Mouse (Mus musculus): ENCODE measurements around the gene Vps54.
"Not testable (repeated sequence)": the region's sequence is repeated elsewhere in the genome, so short reads cannot be mapped to it uniquely, and the experiment has no call there.

The Vps54 gene

DNA sequence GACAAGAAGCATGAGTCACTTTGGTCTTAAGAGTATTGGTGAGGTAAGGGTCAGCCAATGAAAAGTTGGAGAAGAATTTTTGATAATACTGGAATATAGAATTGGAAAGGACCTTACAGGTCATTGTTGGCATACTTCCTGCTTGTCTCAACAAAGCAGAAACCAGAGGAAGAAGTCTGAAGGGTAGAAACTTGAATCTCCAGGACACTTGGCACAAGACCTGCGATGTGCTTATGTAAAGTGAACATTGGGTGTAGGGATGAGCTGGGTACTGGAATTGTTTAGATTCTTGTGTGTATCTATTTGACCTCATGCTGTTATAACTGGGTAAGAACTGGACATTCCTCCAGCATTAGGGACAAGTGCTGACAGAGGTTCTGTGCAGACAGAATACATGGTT is 2.3 kb downstream of the Vps54 start:
- peak; percentile 60 for DNase-seq (ENCODE audit: low read depth, low spot score)

DNA sequence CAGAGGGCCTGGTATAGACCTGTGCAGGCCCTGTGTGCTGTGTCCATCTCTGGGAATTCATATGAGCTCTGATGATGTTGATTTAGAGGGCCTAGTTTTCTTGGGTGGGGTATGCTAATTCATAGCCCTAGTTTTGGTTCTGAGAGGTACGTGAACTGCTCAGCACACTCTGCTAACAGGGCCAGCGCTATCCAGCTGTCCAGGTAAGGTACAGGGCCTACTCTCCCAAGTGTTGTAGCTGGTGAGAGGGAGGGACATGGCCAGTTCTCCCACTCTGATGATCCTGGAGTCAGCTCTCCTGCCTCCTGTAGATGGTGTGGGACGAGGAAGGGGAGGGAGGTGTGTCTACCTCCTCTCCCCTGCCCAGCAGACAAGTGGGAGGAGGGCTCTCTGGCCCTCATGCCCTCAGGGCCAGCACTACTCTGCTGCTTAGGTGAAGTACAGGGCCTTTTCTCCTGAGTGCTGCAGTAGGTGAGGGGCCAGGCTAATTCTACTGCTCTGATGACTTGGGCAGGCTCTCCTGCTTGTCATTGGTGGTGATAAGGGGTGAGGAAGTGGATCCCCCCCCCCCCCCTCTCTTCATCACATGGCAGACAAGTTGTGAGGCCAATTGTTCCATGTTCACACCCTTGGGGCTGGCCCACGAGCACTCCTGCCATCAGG is 8.3 kb downstream of the Vps54 start:
- no peak for DNase-seq (ENCODE audit: low read depth, low spot score)

DNA sequence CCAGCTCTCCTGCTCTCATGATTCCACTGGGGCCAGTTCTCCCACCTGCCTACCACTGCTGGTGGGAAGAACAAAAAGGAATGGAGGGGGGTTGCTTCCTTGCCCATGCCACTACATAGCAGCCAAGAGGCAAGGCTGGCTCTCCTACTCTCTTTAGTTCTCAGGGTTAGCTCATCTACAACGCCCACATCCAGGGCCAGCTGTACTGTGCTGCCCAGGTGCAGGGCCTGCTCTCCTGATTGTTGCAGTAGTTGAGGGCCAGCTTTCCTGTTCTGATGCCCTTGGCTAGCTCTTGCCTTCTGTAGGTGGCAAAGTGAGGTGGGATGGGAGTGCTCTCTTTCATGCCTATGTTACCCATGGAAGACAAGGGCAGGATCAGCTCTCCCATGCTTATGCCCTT is 8.9 kb downstream of the Vps54 start:
- DNase-seq (ENCODE audit: low read depth, low spot score): no peak

DNA sequence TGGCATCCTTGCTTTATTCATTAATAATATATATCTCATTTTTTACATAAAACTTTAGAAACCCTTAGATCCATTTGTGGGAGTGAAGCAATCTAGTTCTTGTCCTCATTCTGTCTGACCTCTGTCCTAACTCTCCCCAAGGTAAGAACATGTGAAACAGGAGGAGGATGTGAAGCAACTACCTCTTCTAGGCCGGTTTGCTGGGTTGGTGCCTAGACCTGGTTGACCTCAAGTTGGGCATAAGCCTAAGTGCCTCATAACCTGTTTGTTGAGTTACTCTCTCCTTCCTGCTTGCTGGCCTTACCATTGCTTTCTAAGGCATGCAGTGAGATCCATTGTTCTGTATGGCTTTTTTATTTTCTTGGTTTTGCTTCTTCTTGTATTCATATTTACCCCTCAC is 11.3 kb downstream of the Vps54 start:
- no peak for DNase-seq (ENCODE audit: low read depth, low spot score)

DNA sequence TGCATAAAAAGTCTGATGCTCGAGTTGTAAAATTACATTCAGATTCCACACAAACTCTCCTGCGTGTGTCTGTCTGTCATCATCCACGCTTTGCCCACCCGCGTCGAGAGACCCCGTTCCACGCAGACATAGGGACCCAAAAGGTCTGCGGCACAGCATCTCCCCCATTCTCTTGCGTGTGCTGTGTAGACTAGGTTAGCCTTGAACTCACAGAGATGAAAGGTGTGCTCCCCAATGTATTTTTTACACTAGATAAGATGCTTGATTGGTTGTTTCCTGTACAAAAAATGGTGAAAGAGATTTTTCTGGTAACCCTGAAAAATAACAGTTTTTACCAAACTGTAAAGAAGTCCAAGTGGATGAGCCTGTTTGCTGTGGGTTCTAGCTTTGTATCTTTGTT is 19.5 kb downstream of the Vps54 start:
- DNase-seq (ENCODE audit: low read depth, low spot score): not testable (repeated sequence)

DNA sequence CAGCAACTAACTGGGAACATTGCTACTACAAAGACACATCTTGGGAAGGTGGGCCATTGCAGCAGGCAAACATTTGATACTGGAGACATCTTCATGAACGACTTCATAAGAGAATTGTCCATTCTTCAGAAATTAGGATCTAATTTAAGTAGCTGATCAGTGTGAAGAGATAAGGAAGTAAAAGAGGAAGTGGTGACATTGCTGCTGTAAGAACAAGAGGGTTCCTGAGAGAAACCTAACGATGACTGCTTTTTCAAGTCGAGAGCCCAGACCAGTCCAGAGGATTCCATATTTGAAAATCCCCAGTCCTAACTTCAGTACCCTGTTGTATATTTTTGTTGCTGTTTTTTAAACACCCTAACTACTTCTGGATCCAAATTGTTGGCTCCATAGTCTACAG is 26.3 kb downstream of the Vps54 start:
- DNase-seq (ENCODE audit: low read depth, low spot score): no peak

DNA sequence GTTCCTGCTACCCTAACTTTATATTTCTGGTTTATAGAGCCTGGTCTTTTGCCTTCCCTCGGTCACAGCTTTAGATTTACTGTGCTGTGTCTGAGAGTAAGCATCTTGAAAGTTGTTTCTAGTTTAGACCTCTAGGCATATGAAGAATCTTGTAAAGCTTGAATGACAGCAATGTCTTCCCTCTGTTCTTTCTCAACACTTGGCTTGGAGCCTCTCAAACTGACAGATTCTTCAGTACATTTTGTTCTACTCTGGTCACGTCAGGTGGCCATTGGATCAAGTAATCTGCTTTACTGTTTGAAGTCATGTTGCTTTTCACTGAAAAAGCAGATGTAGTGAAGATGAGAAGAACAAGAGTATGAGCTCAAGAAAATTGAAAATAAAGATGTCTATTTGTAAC is 37.1 kb downstream of the Vps54 start:
- DNase-seq (ENCODE audit: low read depth, low spot score): no peak

DNA sequence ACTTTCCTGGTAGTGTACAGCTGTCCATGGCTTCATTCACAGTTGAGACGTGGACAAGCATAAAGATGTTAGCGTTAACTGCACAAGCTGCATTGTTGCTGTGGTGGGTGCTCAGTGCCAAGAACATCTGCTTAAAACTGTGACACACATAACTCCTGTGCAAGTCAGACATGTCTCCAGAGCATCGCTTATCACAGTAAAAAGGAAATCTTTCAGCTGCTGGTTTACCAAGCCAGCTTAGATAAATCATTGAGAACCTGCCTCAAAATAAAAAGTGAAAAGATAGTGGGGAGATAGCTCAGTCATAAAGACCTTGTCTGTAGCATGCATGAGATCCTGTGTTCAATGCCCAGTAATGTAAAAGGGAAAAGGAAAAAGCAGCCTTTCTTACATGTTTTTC is 47.3 kb downstream of the Vps54 start:
- DNase-seq (ENCODE audit: low read depth, low spot score): no peak

DNA sequence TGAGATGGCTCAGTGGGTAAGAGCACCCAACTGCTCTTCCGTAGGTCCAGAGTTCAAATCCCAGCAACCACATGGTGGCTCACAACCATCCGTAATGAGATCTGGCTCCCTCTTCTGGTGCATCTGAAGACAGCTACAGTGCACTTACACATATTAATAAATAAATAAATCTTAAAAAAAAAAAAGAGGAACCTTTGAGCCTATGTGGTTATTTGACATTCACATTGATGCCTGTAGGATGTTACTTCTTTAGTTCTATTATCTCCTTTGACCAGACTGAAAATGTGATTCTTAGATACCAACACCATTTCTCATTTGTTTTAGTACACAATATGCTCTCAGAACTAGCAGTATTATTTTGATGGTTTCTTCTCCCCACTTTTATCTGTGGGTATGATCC is 49.1 kb downstream of the Vps54 start:
- DNase-seq (ENCODE audit: low read depth, low spot score): not testable (repeated sequence)

DNA sequence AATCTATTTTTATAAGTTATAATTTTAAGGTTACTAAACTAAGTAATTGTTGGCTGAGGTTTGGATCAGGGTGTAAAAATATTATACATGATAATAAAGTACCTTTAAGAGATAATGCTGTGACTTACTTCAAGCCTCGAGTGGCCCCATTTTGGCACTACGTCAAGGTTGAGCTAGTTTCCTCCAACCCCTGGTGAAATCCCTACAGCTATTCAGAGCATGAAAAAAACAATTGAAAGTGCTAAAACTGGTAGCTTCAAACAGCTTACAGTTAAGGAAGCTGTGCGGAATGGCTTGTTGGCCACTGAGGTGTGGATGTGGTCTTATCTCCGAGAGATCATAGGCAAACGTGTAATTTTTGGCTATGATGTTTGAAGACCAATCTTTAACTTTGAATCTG is 56.4 kb downstream of the Vps54 start:
- DNase-seq (ENCODE audit: low read depth, low spot score): no peak

DNA sequence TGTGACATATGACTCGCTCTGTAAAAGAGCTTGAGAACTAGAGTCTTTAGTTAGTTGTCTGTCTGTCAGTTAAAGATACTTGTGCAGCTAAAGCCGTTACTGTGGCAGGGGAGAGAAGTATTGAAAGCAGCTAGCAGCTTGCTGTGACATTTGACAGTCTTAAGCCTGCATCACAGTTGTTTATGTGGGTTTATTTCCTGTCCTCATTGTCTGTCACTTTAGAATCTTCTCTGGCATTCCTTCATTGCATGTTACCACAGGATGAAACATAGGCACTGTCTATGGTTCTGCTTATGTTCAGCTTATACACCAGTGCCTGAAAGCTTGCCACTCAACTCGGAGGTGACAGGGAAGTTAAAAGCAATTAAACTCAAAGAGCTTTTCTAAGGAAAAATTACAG is 64.5 kb downstream of the Vps54 start:
- no peak for DNase-seq (ENCODE audit: low read depth, low spot score)

DNA sequence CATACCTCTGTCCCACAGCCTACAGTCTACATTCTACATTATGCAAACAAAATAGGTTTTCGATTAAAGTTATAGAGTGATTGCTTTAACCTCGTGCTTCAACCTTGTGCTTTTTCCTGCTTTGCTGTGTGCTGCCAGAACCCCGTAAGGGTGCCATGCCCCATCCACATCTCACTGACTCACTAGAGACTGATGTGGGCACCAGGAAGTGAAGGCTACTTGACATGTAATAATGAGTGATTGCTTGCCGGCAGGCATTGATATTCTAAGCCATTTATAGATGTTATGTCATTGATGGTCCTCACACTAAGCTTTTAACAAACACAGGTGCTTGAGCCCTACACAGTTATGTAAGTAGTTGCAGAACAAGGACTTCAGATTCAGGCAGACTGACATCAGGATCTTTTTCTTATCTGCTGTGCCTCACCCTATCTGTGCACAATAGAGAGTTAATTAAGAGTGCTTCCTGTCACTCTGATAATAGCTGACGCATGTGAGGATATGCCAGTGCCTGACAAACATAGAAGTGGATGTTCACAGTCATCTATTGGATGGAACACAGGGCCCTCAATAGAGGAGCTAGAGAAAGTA is 68.1 kb downstream of the Vps54 start:
- DNase-seq (ENCODE audit: low read depth, low spot score): no peak

DNA sequence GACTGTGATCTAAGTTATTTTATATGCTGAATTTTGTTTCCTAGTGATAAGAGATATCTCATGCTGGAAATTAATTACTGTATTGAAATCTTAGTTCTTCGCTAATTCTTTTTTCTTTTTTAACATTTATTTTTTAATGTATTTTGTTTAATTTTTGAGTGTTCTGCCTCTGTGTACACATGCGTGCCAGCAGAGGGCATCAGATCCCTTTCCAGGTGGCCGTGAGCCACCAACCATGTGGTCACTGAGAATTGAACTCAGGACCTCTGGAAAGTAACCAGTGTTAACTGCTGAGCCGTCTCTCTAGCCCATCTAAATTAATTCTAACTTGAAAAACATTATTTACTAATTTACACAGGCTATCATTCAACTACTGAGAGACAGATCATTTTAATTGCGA is 69.0 kb downstream of the Vps54 start:
- DNase-seq (ENCODE audit: low read depth, low spot score): peak; percentile 49

DNA sequence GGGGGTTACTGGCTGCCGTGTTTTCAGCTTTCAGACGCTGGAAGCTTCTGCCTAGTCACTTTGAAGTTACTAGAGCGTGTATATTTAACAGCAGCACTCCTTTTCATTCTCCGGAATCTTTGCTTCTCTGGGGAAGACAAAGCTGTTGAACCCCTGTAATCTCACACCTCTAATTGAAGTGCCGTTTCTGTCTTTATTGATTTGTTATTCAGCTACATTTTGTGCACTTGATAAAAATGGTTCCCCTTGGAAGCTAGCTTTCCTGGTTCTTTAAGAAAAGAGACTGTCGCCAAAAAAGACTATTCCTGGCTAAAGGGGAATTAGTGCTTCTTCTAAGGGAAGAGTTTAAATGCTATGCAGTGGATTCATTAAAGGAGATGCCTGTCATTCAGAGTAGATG is 70.4 kb downstream of the Vps54 start:
- no peak for DNase-seq (ENCODE audit: low read depth, low spot score)

DNA sequence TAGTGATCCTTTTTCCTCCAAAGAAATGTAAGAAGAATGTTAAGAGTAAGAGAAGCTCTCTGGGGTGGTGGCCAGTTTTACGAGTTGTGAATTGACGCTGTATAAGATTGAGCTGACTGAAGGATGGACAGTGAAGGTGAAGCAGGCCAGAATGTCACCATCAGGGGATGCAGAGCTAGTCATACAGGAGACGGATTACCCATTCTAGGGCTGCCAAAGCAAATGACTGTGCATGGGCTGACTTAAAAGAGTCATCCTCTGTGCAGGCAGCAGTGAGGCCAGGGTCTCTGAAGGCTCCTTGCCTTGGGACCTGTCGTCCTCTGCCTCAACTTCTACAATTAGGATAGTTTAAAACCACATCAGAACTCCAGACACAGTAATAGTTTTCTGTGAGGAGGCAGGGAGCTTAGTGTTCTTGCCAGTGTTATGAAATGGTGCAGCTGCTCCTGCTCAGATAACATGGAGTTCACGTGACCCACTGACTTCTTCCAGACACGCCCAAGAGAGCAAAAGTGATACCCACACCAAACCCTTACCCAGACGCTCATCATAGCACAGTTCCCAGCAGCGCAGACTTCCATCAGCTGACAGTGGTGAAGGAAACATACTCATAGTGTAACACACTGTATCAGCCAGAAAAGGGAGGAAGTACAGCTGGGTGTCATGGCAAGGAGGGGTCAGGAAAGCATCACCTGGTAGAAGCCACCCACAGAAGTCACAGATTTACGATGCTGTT is 75.0 kb downstream of the Vps54 start:
- DNase-seq (ENCODE audit: low read depth, low spot score): no peak

DNA sequence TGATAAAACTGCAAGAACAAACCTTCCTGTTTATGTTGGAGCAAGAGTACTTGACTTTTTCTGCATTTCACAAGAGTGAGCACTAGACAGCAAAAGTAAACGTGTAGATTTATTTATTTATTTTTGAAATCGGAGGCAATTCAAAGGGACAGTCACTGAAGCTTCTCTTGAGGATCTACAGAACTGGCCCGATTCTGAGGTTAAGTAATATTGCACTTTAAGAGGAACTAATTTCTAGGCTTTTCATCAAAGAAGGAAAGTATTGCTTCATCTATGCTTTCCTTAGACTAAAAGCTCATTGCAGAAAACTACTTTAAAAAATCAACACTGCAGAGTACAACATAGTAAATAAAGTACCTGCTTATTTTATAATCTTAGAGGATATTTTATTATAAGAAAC is 82.5 kb downstream of the Vps54 start:
- no peak for DNase-seq (ENCODE audit: low read depth, low spot score)

DNA sequence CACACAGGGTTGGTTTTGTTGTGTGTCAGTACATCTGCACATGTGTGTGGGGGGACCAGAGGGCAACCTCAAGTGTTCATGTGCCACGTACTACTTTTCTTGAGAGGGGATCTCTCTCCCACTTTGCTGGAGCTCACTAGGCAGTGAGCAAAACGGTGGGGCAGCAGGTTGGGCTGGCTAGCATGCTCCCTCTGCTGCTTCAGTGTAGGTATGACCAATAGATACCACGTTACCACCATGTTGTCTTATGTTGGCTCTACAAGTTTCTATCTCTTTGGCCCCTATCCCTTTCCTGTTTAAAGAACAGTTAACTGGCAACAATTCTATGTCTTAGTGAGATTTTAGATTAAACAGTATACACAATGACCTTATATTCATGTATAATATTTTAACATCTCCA is 83.3 kb downstream of the Vps54 start:
- peak; percentile 8 for DNase-seq (ENCODE audit: low read depth, low spot score)

DNA sequence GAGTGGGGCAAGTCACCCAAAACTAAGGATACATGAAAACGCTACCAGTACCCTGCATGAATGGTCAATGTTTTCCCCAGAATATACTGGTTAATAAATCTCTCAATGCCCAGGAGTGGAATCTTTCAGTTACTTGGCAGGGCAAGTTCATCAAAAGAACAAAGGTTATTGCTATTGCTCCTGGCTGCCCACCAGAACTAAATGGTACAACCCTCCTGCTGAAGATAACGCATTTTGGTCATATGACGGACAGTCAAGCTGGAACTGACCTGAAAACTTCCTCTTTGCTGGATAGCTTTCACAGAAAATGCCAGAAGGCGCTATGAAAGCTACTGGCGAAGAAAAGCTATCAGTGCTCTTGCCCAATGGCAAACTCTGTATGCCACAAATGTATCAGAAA is 86.7 kb downstream of the Vps54 start:
- DNase-seq (ENCODE audit: low read depth, low spot score): no peak

DNA sequence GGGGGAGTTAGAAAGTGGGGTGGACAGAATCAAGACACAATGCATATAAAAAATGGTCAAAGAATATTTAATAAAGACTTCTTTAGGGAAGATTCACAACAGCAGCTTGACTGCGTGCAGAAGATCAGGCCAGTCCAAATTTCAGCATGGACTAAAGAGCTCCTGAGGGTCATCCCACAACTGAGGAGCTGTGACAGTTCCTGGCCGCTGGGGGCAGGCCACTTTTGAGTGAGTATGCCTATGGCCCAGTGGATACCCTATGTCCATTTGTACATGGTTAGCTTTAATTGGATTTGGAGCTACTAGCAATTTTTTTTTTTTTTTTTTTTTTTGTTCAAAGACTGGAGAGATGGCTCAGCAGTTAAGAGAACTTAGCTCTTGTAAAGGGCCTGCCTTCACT is 87.7 kb downstream of the Vps54 start:
- peak; percentile 31 for DNase-seq (ENCODE audit: low read depth, low spot score)

DNA sequence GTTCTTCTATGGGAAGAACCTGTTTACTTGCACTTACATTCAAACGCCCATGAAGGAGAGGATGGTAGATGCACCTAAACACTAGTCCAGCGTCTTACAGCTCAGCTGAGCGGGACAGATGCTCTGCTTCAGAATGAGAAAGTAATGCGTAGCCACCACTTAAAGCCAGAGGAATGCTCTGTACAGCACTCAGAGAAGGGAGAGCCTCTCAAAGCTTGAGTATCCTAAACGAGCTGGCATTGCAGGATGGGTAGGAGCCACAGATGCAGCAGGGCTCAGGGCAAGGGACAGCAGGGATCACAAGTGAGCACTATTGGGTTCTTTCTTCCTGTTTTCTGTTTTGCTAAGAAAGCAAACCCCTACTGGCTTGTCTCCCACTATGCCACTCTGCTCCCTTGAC is 88.4 kb downstream of the Vps54 start:
- DNase-seq (ENCODE audit: low read depth, low spot score): no peak

DNA sequence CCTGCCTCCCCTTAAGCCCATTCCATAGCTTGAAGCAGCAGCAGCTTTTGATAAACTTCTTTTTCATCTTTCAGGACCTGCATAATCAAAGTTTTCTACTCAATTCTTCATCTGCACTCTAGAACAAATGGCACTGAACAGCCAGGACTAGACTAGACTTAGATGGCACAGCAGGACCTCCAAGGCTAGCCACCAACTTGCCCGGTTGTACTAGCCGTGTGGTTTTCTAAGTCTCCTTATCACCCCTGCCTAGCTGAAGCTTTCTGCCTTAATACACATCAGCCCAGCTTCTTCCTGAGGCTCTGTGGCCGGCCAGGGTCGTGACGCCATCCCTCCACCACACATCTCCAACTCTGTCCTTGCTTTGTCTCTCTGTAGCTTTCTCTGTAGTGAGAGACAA is 89.1 kb downstream of the Vps54 start:
- DNase-seq (ENCODE audit: low read depth, low spot score): no peak

DNA sequence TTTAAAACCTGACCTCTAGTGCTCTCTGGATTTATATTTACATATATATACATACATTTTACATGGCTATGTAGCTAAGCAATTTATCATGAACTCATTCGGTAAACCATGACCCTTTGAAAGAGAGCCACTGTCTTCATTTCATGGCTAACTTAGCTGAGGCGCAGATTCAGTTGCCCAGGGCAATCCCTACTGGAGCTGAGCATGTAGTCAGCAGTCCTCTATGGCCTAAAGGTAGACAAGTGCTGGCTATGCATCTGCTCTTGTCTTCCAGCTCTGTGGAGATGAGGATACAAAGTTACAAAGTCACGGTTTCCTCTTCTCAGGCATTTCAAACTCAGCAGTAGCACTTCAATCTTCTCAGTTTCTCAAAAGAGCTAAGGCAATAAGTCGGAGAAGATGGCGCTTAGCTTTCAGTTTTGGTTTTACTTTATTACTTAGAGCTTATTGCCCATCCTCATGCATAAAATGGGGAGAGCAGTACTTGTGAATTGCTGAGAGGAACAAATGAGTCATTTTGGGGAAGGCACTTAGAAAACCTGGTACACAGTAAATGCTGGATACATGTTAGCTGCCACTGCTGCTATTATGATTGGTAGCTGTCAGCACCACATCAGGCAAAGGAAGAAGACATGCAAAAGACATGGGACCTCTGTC is 93.7 kb downstream of the Vps54 start:
- no peak for DNase-seq (ENCODE audit: low read depth, low spot score)

DNA sequence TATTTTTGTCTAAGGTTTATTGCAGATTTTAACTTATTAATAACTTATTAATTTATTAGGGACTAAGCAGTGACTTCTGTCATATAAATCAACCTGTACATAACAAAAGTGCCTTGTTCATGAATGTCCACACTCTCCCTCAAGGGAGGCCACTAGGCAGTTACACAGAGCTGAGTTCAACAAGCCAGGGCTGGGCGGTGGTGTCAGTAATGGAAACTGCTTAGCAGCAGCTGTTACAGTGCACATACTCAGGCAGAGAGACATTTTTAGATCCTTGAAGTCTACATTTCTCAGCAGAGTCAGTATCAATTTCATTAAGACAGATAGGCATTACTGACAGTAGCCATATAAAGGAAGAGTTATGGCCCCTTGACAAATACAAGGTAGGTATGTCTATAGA is 98.8 kb downstream of the Vps54 start:
- no peak for DNase-seq (ENCODE audit: low read depth, low spot score)

Measured in 3T3-L1 (cell line).